Mouse (Mus musculus) Patski (cell line): ENCODE measurements around the gene Agpat1. TPM values are rescaled to one million over a fixed set of nuclear protein-coding genes. Genes with fewer than 3 reads are reported as not detected.

Experiments
- ATAC-seq: fragments of 100-300 bp; one replicate; pipeline ENCODE4 v1.8.0; 2021
- CTCF ChIA-PET: fragments of 350-600 bp; sonication (Branson Sonifier 250); formaldehyde crosslinking; loops from one replicate; lab custom pipeline; 2022; ENCODE audit warnings: inconsistent platforms; lab: Charles Lee
- POLR2A ChIA-PET: fragments of 350-600 bp; sonication (Branson Sonifier 250); formaldehyde crosslinking; loops from one replicate; lab custom pipeline; 2022; ENCODE audit warnings: antibody characterized with exemption, inconsistent platforms; lab: Charles Lee
- DNase-seq: peaks from one replicate; pipeline ENCODE4 v3.0.0-alpha.2; 2011; ENCODE audit warnings: low read depth, low spot score
- H3K27me3 ChIP-seq: fragments of 371-371 bp; one replicate; pipeline ENCODE4 v1.5.1; 2021
- CTCF ChIP-seq: fragments of 100-300 bp; IDR thresholded peaks from one replicate; pipeline ENCODE4 v1.5.1; 2021
- in situ Hi-C: fragments of 300-500 bp; cut with MboI; formaldehyde crosslinking; loops from 3 replicates; pipeline ENCODE4 v1.11.1; 2018; ENCODE audit warnings: low pct_unique_long_range_greater_than_20kb, mixed read lengths
- polyA plus RNA-seq: library from polyadenylated mRNA; unstranded; gene quantifications from one replicate; pipeline ENCODE4 v1.2.3, GENCODE M21; 2021

The Agpat1 gene
- polyA plus RNA-seq, 1 experiment from 2014 or later, result 128 TPM

GRCm38 (mm10) chr17:34585121-34585520, 18.9 kb upstream of the Agpat1 start:
- POLR2A ChIA-PET, result interaction anchor here (0.7 kb wide), 1 partner anchor 20 kb away, joined by 9 read pairs; no protein-coding TSS in a partner anchor
- H3K27me3 ChIP-seq, result no peaks in the 10 kb centered on the region
- in situ Hi-C loops, result no loop called here
- no peak for TF ChIP-seq CTCF
- ATAC-seq, result no peak
- no peak for DNase-seq
- CTCF ChIA-PET, result interaction anchor here (1.7 kb wide), 1 partner anchor 30 kb away, joined by 5 read pairs; no protein-coding TSS in a partner anchor

GRCm38 (mm10) chr17:34585877-34586771, 17.9 kb upstream of the Agpat1 start:
- in situ Hi-C loops, result no loop called here
- ATAC-seq (no peak), DNase-seq (no peak)
- POLR2A ChIA-PET, result interaction anchor here (0.7 kb wide), 1 partner anchor 56 kb away, joined by 4 read pairs; no protein-coding TSS in a partner anchor
- H3K27me3 ChIP-seq, result no peaks in the 10 kb centered on the region
- TF ChIP-seq CTCF, result no peak
- CTCF ChIA-PET, result interaction anchor here (1.7 kb wide), 1 partner anchor 31 kb away, joined by 5 read pairs; no protein-coding TSS in a partner anchor

GRCm38 (mm10) chr17:34586796-34587422, 17.2 kb upstream of the Agpat1 start:
- POLR2A ChIA-PET, result interaction anchor here (0.7 kb wide), 1 partner anchor 55 kb away, joined by 4 read pairs; no protein-coding TSS in a partner anchor
- in situ Hi-C loops, result no loop called here
- TF ChIP-seq CTCF, result no peak
- DNase-seq (no peak), ATAC-seq (peak; percentile 60)
- no peaks in the 10 kb centered on the region for H3K27me3 ChIP-seq
- CTCF ChIA-PET, result no interaction called here

- in situ Hi-C loops, result no loop called here
- ATAC-seq (peak; percentile 82), DNase-seq (no peak)
- TF ChIP-seq CTCF, result no peak
- no peaks in the 10 kb centered on the region for H3K27me3 ChIP-seq
- ChIA-PET CTCF (no interaction called here), POLR2A (interaction anchor here (1.3 to 1.4 kb wide), 2 partner anchors 11 to 15 kb away, joined by 3 to 6 read pairs; partner anchors contain the start of gene Ager)
Measured at GRCm38 (mm10) chr17:34587423-34587811, 16.6 kb upstream of the Agpat1 start.

GRCm38 (mm10) chr17:34587814-34588213, 16.2 kb upstream of the Agpat1 start:
- ATAC-seq (peak; percentile 1), DNase-seq (no peak)
- ChIA-PET CTCF (no interaction called here), POLR2A (interaction anchor here (1.3 to 1.4 kb wide), 2 partner anchors 10 to 15 kb away, joined by 3 to 6 read pairs; partner anchors contain the start of gene Ager)
- in situ Hi-C loops, result no loop called here
- no peak for TF ChIP-seq CTCF
- no peaks in the 10 kb centered on the region for H3K27me3 ChIP-seq

GRCm38 (mm10) chr17:34588767-34589166, 15.3 kb upstream of the Agpat1 start:
- no peak for TF ChIP-seq CTCF
- CTCF ChIA-PET, result no interaction called here
- in situ Hi-C loops, result no loop called here

GRCm38 (mm10) chr17:34589206-34589605, 14.9 kb upstream of the Agpat1 start:
- CTCF ChIA-PET, result no interaction called here
- no peak for DNase-seq
- POLR2A ChIA-PET, result no interaction called here
- H3K27me3 ChIP-seq, result no peaks in the 10 kb centered on the region
- TF ChIP-seq CTCF, result no peak
- in situ Hi-C loops, result no loop called here
- no peak for ATAC-seq

More at GRCm38 (mm10) chr17:34588767-34589166, 15.3 kb upstream of the Agpat1 start:
- ATAC-seq, result no peak
- POLR2A ChIA-PET, result interaction anchor here (0.6 to 1.4 kb wide), 3 partner anchors 9 to 16 kb away, joined by 3 to 6 read pairs (median 4); partner anchors contain the start of gene Ager
- H3K27me3 ChIP-seq, result no peaks in the 10 kb centered on the region
- no peak for DNase-seq

- DNase-seq (no peak), ATAC-seq (no peak)
- ChIA-PET CTCF (interaction anchor here (1.1 kb wide), 1 partner anchor 10 kb away, joined by 3 read pairs; no protein-coding TSS in a partner anchor), POLR2A (interaction anchor here (1.4 to 2.3 kb wide), 2 partner anchors 10 to 15 kb away, joined by 3 to 12 read pairs; partner anchors contain the start of gene Agpat1)
- TF ChIP-seq CTCF, result no peak
- in situ Hi-C loops, result no loop called here
- H3K27me3 ChIP-seq, result no peaks in the 10 kb centered on the region
Measured at GRCm38 (mm10) chr17:34589681-34590101, 14.4 kb upstream of the Agpat1 start, which contains the start of gene Gpsm3. Gpsm3 (plus strand) TSS chr17:34589806.

- in situ Hi-C loops, result no loop called here
- CTCF ChIA-PET, result interaction anchor here (1.1 kb wide), 1 partner anchor 9 kb away, joined by 3 read pairs; no protein-coding TSS in a partner anchor
- POLR2A ChIA-PET, result interaction anchor here (1.0 to 2.3 kb wide), 4 partner anchors 9 to 34 kb away, joined by 3 to 12 read pairs (median 4); partner anchors contain the start of gene Agpat1
- TF ChIP-seq CTCF, result no peak
- ATAC-seq (no peak), DNase-seq (no peak)
- no peaks in the 10 kb centered on the region for H3K27me3 ChIP-seq
Measured at GRCm38 (mm10) chr17:34590154-34590987, 13.7 kb upstream of the Agpat1 start.
